Mouse (Mus musculus) C2C12 (cell line): ENCODE results near the gene Gm45234. TPM values are rescaled to one million over a fixed set of nuclear protein-coding genes. Genes with fewer than 3 reads are reported as not detected.

Experiments
- H3K27me3 ChIP-seq: one replicate; pipeline ENCODE4 v1.6.1; 2011; ENCODE audit not compliant: control insufficient read depth, insufficient read depth, insufficient read length
- H3K36me3 ChIP-seq: one replicate; pipeline ENCODE4 v1.6.1; 2011; ENCODE audit not compliant: control insufficient read depth, insufficient read depth
- H3K4me3 ChIP-seq: one replicate; pipeline ENCODE4 v1.5.1; 2011; ENCODE audit warnings: mild to moderate bottlenecking, control low read depth; ENCODE audit not compliant: poor library complexity, insufficient read depth, severe bottlenecking
- H3K79me2 ChIP-seq: one replicate; pipeline ENCODE4 v1.6.1; 2011; ENCODE audit not compliant: control insufficient read depth, insufficient read depth
- H3K79me3 ChIP-seq: one replicate; pipeline ENCODE4 v1.6.1; 2011; ENCODE audit warnings: low read depth, control low read depth
- H3ac ChIP-seq: one replicate; pipeline ENCODE3; 2011; ENCODE audit warnings: low read depth; ENCODE audit not compliant: control insufficient read depth, insufficient read length
- CEBPB ChIP-seq: IDR thresholded peaks from one replicate; pipeline ENCODE4 v1.6.1; 2011; ENCODE audit warnings: low read depth, mild to moderate bottlenecking, control low read depth, moderate library complexity
- CTCF ChIP-seq: IDR thresholded peaks from one replicate; pipeline ENCODE4 v1.5.1; 2011; ENCODE audit not compliant: control insufficient read depth, insufficient read depth, insufficient read length
- FOSL1 ChIP-seq: IDR thresholded peaks from one replicate; pipeline ENCODE4 v1.8.0; 2011; ENCODE audit warnings: mild to moderate bottlenecking, low read length; ENCODE audit not compliant: poor library complexity, insufficient read depth, severe bottlenecking
- MAX ChIP-seq: IDR thresholded peaks from one replicate; pipeline ENCODE4 v1.6.1; 2011; ENCODE audit warnings: mild to moderate bottlenecking, control low read depth
- MYOD1 ChIP-seq: IDR thresholded peaks from one replicate; pipeline ENCODE4 v1.6.1; 2011; ENCODE audit warnings: low read depth; ENCODE audit not compliant: control insufficient read depth, insufficient read length
- MYOG ChIP-seq: IDR thresholded peaks from one replicate; pipeline ENCODE4 v1.6.1; 2011; ENCODE audit not compliant: control insufficient read depth, insufficient read length; ENCODE audit errors: extremely low read depth
- USF1 ChIP-seq: IDR thresholded peaks from one replicate; pipeline ENCODE4 v1.6.1; 2011; ENCODE audit warnings: low read depth, mild to moderate bottlenecking, control low read depth, moderate library complexity
- polyA plus RNA-seq: library from polyadenylated mRNA; unstranded; fragments of >200 nt; fragmentation: generic; extraction: Trizol; gene quantifications from one replicate; pipeline ENCODE4 v1.2.1, GENCODE M21; 2012; ENCODE audit warnings: missing spikeins

Gm45234 gene
- polyA plus RNA-seq, 1 experiment, result not detected

- H3K27me3 ChIP-seq, result no peaks in the 10 kb centered on the region
- no peaks in the 10 kb centered on the region for H3K79me2 ChIP-seq
- no peak overlapping the region for H3K4me3 ChIP-seq
- TF ChIP-seq MYOG, result no peak
- no peak for TF ChIP-seq MYOD1
- TF ChIP-seq FOSL1, result no peak
- TF ChIP-seq CTCF, result no peak
- no peak for TF ChIP-seq MAX
- no peak for TF ChIP-seq CEBPB
- no peak for TF ChIP-seq USF1
- H3ac ChIP-seq, result no peak overlapping the region
- H3K79me3 ChIP-seq, result no peaks in the 10 kb centered on the region
- no peaks in the 10 kb centered on the region for H3K36me3 ChIP-seq
Measured at GRCm38 (mm10) chr6:124732476-124733370, 23.1 kb downstream of the Gm45234 start.

DNA sequence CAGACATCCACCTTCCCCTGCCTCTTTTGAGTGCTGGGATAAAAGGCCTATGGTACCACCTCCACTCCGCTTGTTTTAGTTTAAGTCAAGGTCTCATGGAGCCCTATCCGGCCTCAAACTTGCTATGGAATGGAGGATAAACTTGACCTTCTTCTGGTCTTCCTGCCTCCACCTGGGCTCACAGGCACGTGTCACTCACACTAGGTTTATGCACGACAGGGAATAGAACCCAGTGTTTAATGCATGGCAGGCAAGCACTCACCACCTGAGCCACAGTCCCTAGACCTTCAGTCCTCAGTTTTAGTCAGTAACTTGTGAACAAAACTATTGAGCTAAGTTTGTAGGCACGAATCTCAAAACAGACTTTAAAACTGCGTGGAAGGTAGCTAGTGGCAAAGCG, 24.8 kb downstream of the Gm45234 start:
- TF ChIP-seq FOSL1 (no peak), CTCF (no peak), MYOD1 (no peak), MYOG (no peak), CEBPB (no peak), MAX (no peak), USF1 (no peak)
- Histone ChIP-seq H3K27me3 (no peaks in the 10 kb centered on the region), H3K4me3 (no peak overlapping the region), H3ac (no peak overlapping the region), H3K79me3 (no peaks in the 10 kb centered on the region), H3K79me2 (no peaks in the 10 kb centered on the region), H3K36me3 (no peaks in the 10 kb centered on the region)

DNA sequence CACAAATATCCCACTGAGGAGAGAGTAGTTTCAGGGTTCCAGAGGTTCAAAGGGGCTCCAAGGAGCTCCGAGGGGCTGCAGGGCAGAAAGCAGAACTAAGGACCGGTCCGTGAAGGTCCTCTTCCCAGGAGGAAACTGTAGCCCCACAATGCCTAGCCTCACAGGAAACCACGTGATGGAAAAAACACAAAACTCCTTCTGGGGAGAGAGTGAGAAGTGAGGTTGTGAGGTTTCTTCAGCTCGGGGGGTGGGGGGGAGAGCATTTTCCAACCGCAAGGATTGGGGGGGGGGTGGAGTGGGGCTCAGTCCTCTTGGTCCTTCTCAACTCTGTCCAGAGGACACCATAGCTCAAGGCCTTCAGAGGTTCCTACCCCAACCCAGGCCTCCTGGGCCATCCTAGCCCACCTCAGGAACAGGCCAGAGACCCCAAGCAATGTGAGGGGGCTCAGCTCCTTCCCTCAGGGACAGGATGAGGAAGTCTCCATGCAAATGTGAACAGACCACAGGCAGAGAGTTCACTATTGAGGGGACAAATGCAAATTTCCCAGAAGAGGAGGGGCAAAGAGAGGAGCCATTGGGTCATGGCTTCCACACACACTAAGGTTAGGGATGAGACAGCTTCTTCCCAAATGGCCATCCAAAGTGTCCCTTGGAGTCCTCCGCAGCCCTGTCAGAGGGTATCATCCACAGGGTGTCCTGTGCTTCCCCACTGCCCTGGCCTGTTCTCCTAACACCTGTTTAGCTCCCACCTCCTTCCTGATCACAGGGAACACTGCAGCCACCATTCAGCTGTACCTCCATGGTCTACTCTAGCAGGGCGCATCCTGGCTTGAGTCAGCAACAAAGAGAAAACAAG, 25.7 kb downstream of the Gm45234 start:
- H3K36me3 ChIP-seq, result no peaks in the 10 kb centered on the region
- no peak overlapping the region for H3ac ChIP-seq
- no peaks in the 10 kb centered on the region for H3K79me3 ChIP-seq
- no peaks in the 10 kb centered on the region for H3K79me2 ChIP-seq
- no peaks in the 10 kb centered on the region for H3K27me3 ChIP-seq
- TF ChIP-seq MYOG, result no peak
- TF ChIP-seq MYOD1, result no peak
- no peak for TF ChIP-seq FOSL1
- no peak for TF ChIP-seq CTCF
- TF ChIP-seq USF1, result no peak
- no peak overlapping the region for H3K4me3 ChIP-seq

DNA sequence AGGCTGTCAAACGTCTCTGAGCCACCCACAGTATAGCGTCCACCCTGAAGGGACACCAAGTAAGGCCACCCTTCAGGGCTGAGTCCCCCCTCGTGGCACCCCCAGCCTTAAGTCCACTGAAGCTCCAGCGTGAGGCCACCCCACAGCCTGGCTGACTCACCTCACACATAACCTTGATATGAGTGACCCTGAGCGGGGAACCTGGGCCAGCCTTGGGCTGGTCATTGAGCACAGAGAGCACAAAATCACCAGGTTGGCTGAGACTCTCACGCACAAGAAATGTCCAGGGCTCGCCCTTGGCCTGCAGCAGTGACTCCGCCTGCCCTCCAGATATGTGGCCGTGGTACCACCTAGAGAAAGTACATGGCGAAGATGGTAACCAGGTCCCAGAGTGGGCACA, 27.2 kb downstream of the Gm45234 start:
- no peaks in the 10 kb centered on the region for H3K79me2 ChIP-seq
- no peak overlapping the region for H3ac ChIP-seq
- H3K4me3 ChIP-seq, result no peak overlapping the region
- no peaks in the 10 kb centered on the region for H3K27me3 ChIP-seq
- H3K79me3 ChIP-seq, result no peaks in the 10 kb centered on the region
- no peaks in the 10 kb centered on the region for H3K36me3 ChIP-seq
- TF ChIP-seq CEBPB (no peak), USF1 (no peak), MYOG (no peak), MAX (no peak), MYOD1 (no peak), FOSL1 (no peak), CTCF (no peak)

DNA sequence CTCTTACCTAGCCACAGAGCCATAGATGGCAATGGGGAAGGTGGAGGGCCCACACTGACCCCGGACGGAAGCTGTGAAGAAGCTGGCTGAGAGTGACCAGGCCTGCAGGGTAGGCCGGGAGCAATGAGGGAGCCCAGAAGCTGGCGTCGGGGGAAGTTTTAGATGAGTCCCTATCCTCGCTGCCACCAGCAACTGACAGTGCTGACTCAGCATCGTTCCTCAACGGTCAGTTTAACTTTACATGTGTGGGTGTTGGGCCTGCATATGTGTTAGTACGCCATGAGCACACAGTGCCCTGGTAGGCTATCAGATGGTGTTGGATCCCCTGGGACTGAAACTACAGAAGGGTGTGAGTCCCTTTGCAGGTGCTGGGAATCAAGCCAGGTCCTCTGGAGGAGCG, 31.3 kb downstream of the Gm45234 start:
- H3K79me3 ChIP-seq, result no peaks in the 10 kb centered on the region
- no peaks in the 10 kb centered on the region for H3K27me3 ChIP-seq
- no peaks in the 10 kb centered on the region for H3K36me3 ChIP-seq
- no peak overlapping the region for H3ac ChIP-seq
- no peaks in the 10 kb centered on the region for H3K79me2 ChIP-seq
- TF ChIP-seq FOSL1 (no peak), MYOD1 (no peak), CEBPB (no peak), CTCF (no peak), MYOG (no peak), USF1 (no peak), MAX (no peak)
- no peak overlapping the region for H3K4me3 ChIP-seq

DNA sequence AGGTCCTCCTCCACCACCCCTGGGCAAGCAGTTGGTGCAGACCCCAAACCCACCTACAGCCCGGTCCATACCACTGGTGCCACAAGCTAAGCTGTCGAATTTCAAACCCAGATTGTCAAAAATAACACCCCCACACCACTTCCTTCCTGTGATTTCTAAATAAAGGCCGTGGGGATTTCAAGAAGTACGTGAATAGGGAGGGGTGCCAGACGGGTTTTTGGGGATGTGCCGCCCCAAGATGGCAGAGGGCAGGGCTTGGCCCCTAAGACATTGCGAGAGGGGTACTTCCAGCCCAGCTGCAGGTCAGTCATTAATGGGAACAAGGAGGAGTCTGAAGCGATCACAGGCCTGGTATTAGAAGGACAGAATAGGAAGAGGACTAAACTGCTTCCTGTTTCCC, 32.3 kb downstream of the Gm45234 start:
- Histone ChIP-seq H3K79me2 (no peaks in the 10 kb centered on the region), H3K36me3 (no peaks in the 10 kb centered on the region), H3K79me3 (no peaks in the 10 kb centered on the region), H3K27me3 (no peaks in the 10 kb centered on the region), H3K4me3 (no peak overlapping the region), H3ac (no peak overlapping the region)
- TF ChIP-seq MYOG, result no peak
- TF ChIP-seq MYOD1, result no peak
- TF ChIP-seq MAX, result no peak
- TF ChIP-seq USF1, result no peak
- no peak for TF ChIP-seq CEBPB
- no peak for TF ChIP-seq FOSL1
- TF ChIP-seq CTCF, result no peak
